Mouse (Mus musculus) spleen, adult 18-20 months (tissue): ENCODE data around the gene Cgnl1.

Experiments used
- DNase-seq, 2 experiments: peaks; one replicate each; pipeline ENCODE4 v3.0.0; 2022; ENCODE audit warnings: mixed read lengths in 2 of 2

Gene Cgnl1

GRCm38 (mm10) chr9:71666432-71666831 is 105.0 kb downstream of the Cgnl1 start:
- DNase-seq: no peak

DNA sequence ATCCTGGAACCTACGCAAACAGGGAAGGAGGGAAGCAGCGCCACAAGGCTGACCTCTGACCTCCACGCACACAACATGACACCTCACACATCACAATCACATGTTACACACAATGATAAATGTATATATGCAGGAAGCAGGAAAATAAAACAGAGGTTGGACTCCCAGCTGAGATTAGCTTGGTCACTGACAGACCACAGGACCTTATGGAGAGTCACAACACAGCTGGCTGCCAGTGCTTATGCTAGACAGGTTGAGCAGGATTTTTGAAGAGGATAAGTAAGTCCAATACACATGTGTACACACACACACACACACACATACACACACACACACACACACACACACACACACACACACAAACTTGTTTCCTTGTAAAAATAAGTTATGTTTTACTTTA is 105.9 kb downstream of the Cgnl1 start:
- no peak for DNase-seq

DNA sequence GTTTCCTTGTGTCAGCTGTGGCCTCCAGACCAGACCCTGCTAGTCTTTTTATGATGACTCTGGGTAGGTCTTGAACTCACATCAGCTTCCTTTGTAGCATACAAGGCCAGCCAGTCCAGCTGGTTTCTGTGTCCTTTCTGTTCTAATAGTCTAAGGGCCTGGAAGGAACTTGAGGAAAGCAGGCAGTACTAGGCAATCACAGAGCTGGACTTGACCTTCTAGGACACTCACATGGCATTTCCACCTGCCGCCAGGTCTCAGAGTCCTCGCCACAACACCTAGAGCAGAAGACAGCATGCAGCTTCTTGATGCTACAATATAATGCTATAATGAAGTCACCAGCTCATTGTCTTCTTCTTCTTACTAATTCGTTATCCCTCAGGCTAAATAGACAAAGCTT is 106.5 kb downstream of the Cgnl1 start:
- DNase-seq: no peak

DNA sequence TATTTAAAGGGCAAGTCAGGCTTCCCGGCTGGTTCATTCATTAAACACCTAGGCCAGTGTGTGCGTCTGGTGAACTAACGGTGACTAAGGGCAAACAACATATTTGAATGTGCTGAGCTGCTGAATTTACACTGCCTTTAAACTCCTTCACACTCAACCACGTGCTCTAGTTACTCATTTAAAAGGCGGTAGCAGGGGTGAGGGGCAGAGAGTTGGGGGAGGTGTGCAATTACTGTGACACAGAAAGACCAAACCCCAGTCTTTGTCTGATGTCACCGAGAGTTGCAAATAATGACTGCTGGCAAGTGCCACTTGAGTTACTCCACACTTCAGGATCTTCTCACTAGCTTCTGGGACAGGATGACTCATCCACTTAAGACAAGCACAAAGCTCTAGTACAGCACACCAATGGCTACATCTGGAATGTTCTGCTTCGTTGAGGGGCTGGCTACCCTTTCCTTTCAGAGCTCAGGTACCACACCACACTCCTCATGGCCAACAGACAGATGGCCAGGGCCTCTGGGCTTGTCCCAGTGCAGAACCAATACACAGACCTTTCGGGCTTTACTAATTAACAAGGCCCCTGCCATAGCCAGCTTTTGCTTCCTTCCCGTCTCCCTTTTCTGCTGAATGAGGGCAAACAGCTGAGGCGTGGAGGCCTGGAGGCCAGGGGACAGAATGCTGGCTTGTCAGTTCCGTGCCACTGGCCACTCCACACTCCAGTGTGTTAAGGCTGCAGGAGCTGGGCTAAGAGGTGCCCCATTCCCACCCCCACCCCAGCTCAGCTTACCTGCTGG is 107.8 kb downstream of the Cgnl1 start:
- DNase-seq: no peak

DNA sequence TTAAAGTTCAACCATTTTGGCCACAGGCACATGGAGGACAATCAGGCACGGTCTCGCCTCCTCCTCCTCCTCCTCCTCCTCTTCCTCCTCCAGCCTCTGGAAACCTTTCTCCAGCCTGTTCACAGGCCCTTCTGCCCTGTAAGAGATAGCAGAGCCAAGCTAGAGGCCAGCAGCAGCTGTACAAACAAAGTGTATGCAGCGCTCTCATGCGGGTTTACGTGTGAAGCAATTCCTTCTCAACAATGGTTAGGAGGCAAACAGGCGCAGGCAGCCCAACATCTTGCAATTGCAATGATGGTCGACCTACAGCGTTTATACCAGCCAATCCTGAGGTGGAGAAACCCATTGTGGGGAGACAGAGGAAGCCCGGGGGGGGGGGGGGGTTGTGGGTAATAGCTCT is 110.9 kb downstream of the Cgnl1 start:
- no peak for DNase-seq

DNA sequence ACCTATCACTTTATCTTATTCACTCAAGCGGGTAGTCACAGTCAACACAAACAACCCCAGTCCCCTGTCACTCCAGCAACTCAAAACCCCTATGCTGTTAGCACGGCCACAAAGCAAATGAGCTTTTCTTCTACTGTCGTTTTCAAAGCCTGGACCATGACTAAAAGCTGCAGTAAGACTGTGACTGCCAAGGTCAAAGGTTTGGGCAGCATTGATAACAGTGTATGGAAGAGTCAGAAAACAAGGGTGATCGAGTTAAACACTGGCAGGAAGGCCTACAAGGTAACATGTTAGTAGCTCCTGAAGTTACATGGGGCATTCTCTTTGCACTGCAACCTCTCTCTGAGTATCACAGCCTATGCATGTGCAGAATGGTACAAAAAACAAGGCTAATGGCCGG is 111.7 kb downstream of the Cgnl1 start:
- DNase-seq: no peak

- DNase-seq: no peak
Measured at GRCm38 (mm10) chr9:71657199-71657598, 114.2 kb downstream of the Cgnl1 start.

- no peak for DNase-seq
Measured at GRCm38 (mm10) chr9:71654861-71655260, 116.5 kb downstream of the Cgnl1 start.

DNA sequence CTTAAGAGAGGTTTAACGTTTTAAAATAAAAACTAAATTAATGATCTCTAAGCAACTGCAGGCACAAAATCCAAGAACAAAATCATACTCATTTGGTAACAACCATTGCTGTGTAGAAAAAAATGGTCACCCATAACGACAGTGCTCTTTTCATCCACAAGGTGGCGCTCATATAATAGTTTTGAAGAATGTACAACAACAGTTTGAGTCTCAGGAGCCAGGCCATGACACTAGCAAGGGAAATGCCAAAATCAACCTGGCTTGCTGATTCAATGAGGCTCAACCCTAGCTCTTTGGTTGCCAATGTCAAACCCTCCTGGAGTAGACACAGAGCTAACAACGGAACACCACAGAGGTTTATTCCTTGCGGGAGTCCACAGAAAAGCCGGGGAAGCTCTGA is 125.3 kb downstream of the Cgnl1 start:
- peak in 1 of 2 experiments; percentile 44 for DNase-seq

- DNase-seq: no peak
Measured at GRCm38 (mm10) chr9:71643611-71644010, 127.8 kb downstream of the Cgnl1 start.

- no peak for DNase-seq
Measured at GRCm38 (mm10) chr9:71642270-71642669, 129.1 kb downstream of the Cgnl1 start.

GRCm38 (mm10) chr9:71640361-71640927 is 131.0 kb downstream of the Cgnl1 start:
- no peak for DNase-seq

DNA sequence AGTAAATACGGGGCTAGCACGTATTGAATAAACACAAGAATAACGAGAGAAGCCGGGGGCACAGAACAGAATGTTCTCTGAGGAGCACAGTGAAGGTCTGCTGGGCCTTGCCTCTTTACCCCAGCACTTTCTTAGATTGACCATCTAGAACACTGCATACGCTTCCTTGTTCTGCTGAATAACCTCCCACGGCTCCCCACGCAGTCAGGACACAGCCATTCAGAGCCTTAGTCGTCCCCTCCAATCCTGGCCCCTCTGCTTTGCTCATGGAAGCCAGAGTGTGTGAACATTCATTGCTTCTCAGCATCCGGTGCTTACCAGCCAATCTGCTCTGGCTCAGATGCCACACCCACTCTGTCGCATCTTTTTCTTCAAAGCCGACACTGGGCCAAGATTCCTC is 133.2 kb downstream of the Cgnl1 start:
- DNase-seq: no peak

GRCm38 (mm10) chr9:71636854-71637253 is 134.5 kb downstream of the Cgnl1 start:
- DNase-seq: no peak

- DNase-seq: no peak
Measured at GRCm38 (mm10) chr9:71635627-71636026, 135.8 kb downstream of the Cgnl1 start.

DNA sequence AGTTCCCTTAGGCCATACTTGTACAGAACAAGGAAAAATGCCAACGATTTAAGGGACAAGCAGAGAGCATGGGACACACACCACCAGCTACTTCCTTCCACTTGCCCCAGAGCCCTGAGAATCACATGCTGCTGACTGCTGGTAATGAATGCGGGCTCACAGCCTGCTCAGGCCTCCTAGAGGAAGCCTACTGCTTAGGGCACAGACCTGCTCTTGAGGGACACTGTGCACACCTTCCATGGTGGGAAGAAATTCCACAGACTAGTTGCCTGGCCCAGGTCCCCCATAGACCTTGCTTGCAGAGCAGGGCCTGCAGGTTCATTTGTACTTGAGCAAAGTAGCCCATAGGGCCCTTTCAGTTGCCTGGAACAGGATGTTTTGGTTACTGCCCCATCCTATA is 136.5 kb downstream of the Cgnl1 start:
- no peak for DNase-seq

DNA sequence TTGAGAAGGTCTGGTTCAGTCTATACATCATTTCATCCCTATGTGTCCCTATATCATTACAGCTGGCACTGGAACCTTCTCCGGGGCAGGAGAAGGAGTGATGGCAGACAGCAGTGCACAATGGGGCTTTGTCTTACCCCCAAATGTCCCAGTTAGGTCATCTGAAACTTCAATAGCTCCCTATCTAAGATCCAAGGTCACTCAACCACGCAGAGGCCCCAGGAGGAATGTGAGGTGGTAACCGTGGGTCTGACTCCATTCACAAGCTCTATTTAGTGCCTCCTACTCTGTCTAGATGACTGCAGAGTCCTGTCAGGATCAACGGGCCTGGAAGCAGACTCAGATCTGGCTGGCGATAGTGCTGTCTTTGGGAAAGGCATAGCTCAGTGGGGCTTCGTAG is 142.5 kb downstream of the Cgnl1 start:
- no peak for DNase-seq

GRCm38 (mm10) chr9:71628286-71628685 is 143.1 kb downstream of the Cgnl1 start:
- no peak for DNase-seq

- DNase-seq: no peak
Measured at GRCm38 (mm10) chr9:71625961-71626360, 145.4 kb downstream of the Cgnl1 start.

DNA sequence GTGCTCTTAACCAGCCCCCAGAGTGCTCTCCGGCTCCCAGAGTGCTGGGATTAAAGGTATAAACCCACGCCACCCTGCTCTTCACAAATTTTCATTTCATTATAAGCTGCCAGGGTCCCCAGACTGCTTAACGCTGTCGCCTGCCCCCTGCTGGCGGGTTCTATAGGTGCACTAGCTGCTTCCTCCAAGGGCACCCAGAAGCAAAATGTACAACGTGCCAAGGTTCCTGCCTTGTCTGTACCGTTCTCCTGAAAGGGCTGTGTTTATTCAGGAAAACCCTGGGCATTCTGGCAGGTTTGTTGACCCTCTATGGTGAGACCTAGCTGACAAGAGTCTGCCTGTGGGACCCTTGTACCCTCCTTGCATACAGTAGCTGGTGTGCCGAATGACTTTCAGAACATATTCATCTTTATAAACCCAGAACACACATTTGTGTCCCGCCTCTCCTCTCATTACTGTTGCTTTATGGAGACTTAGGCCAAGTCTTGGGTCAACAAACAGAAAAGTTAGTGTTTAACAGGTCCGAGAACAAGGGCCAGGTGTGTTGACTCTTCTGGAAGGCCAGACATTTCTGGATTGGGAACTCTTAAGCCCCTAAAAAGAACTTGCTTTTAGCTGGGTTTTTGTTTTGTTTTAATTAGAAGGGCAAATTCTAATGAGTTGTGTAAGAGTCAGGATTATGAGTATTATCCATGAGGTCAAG is 146.5 kb downstream of the Cgnl1 start:
- DNase-seq: peak; percentile 24 to 62

DNA sequence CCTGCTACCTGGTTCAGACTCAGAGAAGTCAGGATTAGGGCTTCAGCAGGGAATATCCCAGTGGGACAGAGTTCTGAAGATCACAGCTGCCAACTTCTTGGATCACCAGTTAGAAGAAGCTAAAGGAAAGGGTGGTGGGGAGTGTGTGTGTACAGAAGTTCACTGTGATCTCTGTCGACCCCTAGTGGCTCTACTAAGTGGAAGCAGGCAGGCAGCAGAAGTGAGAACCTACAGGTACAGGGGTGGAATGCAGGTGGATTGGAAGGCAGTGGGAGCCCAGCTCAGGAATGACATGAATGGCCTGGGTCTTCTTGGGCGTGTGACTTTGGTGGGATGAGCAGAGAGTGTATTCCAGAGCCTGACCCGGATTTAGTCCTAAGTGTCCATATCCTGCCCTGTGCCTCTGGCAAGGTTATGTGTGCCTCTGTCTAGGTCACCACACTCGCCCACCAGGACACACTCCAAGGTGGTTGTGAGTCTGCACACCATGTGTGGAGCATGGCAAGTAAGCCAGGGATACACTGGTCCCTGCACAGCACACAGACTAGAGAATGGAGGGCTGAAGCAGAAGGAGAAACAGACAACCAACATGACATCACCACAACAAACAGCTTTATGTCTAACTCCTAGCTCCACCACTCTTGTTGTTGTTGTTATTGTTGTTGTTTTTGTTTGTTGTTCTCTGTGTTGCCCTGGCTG is 147.4 kb downstream of the Cgnl1 start:
- DNase-seq: peak in 1 of 2 experiments; percentile 21

GRCm38 (mm10) chr9:71622593-71622992 is 148.8 kb downstream of the Cgnl1 start:
- DNase-seq: no peak

- no peak for DNase-seq
Measured at GRCm38 (mm10) chr9:71621968-71622367, 149.4 kb downstream of the Cgnl1 start.
